Mouse (Mus musculus): ENCODE measurements at regions not wholly inside any gene's neighbourhood (a gene's known extent, or its start where the extent isn't known, plus 50 kb on each side); places are given as distances from the start of the nearest gene placed in this dataset.

DNA sequence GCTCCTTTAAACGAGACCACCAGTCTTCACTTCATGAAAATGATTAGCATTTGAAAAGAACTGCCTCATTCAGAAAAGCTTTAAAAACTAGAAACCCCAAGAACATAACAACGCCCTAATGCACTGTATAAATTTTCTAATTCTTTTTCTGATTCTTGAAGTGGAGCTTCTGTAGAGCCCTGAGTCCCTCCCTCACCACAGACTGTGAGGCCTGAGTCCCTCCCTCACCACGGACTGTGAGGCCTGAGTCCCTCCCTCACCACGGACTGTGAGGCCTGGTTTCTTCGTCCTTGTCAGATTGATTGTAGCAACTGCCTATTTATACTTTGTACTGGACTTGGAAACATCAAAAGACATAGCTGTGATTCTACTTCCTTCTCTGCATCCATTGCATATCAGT, 579.1 kb downstream of the Rps29 start:
- TF ChIP-seq CTCF (IDR thresholded peaks at IDR 0.05; ENCODE audit: borderline replicate concordance, insufficient read depth, low read depth, low read length), result no peak
- TF ChIP-seq POLR2A (IDR thresholded peaks at IDR 0.05; ENCODE audit: borderline replicate concordance, insufficient read depth, low read length), result no peak
- 69% methylated on average over 5 of the region's 5 CpGs for WGBS
- DNase-seq, result no peak
- no peak overlapping the region for H3K4me3 ChIP-seq (replicated peaks; ENCODE audit: insufficient read depth, low read depth, low read length)
- no peaks in the 10 kb centered on the region; the same call in 1 of the 2 replicates for H3K27me3 ChIP-seq (ENCODE audit: control insufficient read depth, insufficient read depth, low read length)
- peaks cover 3% of the 10 kb centered on the region; the same call in 1 of the 2 replicates for H3K4me1 ChIP-seq (ENCODE audit: control insufficient read depth, insufficient read depth, low read length)
- no peak overlapping the region for H3K27ac ChIP-seq (ENCODE audit: insufficient read depth, low read length)

DNA sequence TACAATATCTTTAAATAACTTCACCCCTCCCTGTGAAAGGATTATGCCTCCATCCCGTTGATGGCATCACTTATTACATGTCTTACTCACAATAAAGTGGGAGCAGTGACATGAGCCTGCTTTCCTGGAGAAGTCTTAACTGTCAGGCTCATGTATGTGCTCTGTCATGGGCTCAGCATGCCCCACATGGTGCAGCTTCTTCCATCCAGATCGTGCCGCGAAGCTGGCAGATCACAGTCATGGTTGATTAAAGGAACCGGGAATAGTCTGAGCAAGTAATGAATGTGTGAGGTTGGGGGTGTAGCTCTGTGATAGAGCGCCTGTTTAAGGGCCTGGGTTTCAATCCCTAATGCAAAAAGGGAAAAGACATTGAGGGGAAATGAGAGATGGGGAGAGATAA, 581.5 kb downstream of the Rps29 start:
- no peaks in the 10 kb centered on the region; the same call in 1 of the 2 replicates for H3K27me3 ChIP-seq (ENCODE audit: control insufficient read depth, insufficient read depth, low read length)
- TF ChIP-seq POLR2A (IDR thresholded peaks at IDR 0.05; ENCODE audit: borderline replicate concordance, insufficient read depth, low read length), result no peak
- no peak for TF ChIP-seq CTCF (IDR thresholded peaks at IDR 0.05; ENCODE audit: borderline replicate concordance, insufficient read depth, low read depth, low read length)
- no peak overlapping the region for H3K27ac ChIP-seq (ENCODE audit: insufficient read depth, low read length)
- peaks cover 3% of the 10 kb centered on the region; the same call in 1 of the 2 replicates for H3K4me1 ChIP-seq (ENCODE audit: control insufficient read depth, insufficient read depth, low read length)
- H3K4me3 ChIP-seq (replicated peaks; ENCODE audit: insufficient read depth, low read depth, low read length), result no peak overlapping the region
- WGBS, result 13% methylated on average over 6 of the region's 6 CpGs
- peak in 1 of 2 experiments; percentile 6 for DNase-seq

DNA sequence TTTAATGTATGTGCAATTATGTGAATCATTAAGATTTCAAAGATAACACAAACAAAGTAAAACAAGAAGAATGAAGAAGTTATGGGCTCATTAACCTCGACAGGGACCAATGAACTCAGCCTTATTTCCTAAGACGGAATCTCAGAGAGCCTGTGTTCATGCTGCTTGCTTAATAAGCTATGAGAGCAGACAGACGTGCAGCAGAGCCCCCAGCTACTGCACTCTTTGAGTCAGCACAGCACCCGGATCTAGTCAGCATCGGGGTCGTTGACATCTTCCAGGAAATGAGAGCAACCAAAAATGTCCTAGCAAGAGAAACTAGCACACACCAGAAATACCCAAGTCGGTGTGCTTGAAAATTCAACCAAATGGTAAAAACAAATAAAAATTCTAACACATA, 582.1 kb downstream of the Rps29 start:
- no peak for DNase-seq
- Histone ChIP-seq H3K27ac (ENCODE audit: insufficient read depth, low read length) (no peak overlapping the region), H3K27me3 (ENCODE audit: control insufficient read depth, insufficient read depth, low read length) (no peaks in the 10 kb centered on the region; the same call in 1 of the 2 replicates), H3K4me1 (ENCODE audit: control insufficient read depth, insufficient read depth, low read length) (peaks cover 3% of the 10 kb centered on the region; the same call in 1 of the 2 replicates), H3K4me3 (replicated peaks; ENCODE audit: insufficient read depth, low read depth, low read length) (no peak overlapping the region)
- no peak for TF ChIP-seq CTCF (IDR thresholded peaks at IDR 0.05; ENCODE audit: borderline replicate concordance, insufficient read depth, low read depth, low read length)
- TF ChIP-seq POLR2A (IDR thresholded peaks at IDR 0.05; ENCODE audit: borderline replicate concordance, insufficient read depth, low read length), result no peak
- 24% methylated on average over 7 of the region's 7 CpGs for WGBS

DNA sequence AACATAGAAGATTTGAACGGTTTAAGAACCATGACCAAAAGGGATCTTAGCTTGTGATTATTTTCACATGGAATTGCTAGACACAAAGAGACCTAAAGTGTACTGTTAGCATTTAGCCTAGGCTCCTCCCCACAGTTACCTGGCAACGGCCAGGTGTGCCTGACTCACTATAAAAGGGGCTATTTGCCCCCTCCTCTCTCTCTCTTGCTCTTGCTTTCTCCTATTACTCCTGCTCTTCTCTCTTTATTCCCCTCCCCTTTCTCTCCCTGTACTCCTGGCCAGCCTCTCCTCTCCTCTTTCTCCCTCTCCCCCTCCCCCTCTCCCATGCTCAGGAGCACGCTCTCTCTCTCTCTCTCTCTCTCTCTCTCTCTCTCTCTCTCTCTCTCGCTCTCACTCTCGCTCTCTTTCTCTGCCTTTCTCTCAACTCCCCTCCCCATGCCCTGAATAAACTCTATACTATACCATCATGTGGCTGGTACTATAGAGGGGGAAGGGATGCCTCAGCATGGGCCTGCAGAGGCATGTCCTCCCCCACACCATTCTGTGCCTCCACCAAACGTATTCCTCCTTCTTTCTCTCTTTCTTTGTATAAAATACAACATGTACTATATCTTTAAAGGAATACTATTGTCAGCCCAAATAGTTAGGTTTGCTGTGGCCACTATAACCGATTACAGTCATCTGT, 603.9 kb downstream of the Rps29 start:
- H3K4me3 ChIP-seq (replicated peaks; ENCODE audit: insufficient read depth, low read depth, low read length), result no peak overlapping the region
- no peaks in the 10 kb centered on the region for H3K27me3 ChIP-seq (ENCODE audit: control insufficient read depth, insufficient read depth, low read length)
- H3K27ac ChIP-seq (ENCODE audit: insufficient read depth, low read length), result no peak overlapping the region
- TF ChIP-seq POLR2A (IDR thresholded peaks at IDR 0.05; ENCODE audit: borderline replicate concordance, insufficient read depth, low read length) (no peak), CTCF (IDR thresholded peaks at IDR 0.05; ENCODE audit: borderline replicate concordance, insufficient read depth, low read depth, low read length) (no peak)
- no peaks in the 10 kb centered on the region for H3K4me1 ChIP-seq (ENCODE audit: control insufficient read depth, insufficient read depth, low read length)
- WGBS, result 74% methylated on average over 7 of the region's 7 CpGs
- DNase-seq, result no peak

DNA sequence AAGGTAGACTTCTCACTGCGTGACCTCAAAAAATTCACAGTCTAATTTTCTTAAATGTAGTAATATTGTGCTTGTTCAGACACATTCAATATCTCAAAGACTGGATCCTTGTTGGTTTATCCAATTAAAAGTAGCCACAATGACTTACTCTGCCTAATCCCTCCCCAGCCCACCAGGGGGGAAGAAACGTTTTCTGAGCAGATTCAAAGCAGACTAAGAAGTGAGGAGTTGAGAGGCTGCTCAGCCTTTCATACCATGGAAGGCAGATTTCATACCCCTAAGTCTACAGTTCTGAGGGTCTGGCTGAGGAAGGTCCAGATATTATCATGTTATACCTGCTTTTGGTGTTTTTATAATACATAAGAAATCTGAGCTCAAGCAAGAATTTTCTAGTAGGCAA, 604.7 kb downstream of the Rps29 start:
- H3K4me1 ChIP-seq (ENCODE audit: control insufficient read depth, insufficient read depth, low read length), result no peaks in the 10 kb centered on the region
- no peak overlapping the region for H3K27ac ChIP-seq (ENCODE audit: insufficient read depth, low read length)
- no peak overlapping the region for H3K4me3 ChIP-seq (replicated peaks; ENCODE audit: insufficient read depth, low read depth, low read length)
- WGBS, result 51% methylated on average over 2 of the region's 2 CpGs
- no peak for DNase-seq
- H3K27me3 ChIP-seq (ENCODE audit: control insufficient read depth, insufficient read depth, low read length), result no peaks in the 10 kb centered on the region
- no peak for TF ChIP-seq POLR2A (IDR thresholded peaks at IDR 0.05; ENCODE audit: borderline replicate concordance, insufficient read depth, low read length)
- TF ChIP-seq CTCF (IDR thresholded peaks at IDR 0.05; ENCODE audit: borderline replicate concordance, insufficient read depth, low read depth, low read length), result no peak

DNA sequence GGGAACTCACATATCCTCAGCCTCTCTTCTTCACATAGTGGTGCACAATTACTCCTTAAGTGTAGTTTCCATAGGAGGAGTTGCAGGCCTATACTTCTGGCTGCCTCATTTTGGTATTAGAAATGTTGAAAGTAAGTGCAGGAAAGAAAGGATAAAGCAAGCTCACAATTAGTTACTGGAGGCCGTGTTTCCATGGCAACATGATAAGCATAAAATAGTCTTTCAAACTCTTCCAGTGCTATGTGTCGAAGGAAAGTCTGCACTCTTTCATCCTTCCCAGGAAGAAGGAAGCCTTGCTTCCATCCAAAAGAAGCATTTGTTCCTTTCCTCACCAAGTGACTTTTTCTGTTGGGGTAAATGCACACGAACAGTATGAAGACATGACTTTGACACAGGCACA, 617.2 kb downstream of the Rps29 start:
- Histone ChIP-seq H3K4me3 (replicated peaks; ENCODE audit: insufficient read depth, low read depth, low read length) (no peak overlapping the region), H3K27ac (ENCODE audit: insufficient read depth, low read length) (no peak overlapping the region), H3K4me1 (ENCODE audit: control insufficient read depth, insufficient read depth, low read length) (no peaks in the 10 kb centered on the region), H3K27me3 (ENCODE audit: control insufficient read depth, insufficient read depth, low read length) (no peaks in the 10 kb centered on the region)
- 46% methylated on average over 3 of the region's 3 CpGs for WGBS
- TF ChIP-seq CTCF (IDR thresholded peaks at IDR 0.05; ENCODE audit: borderline replicate concordance, insufficient read depth, low read depth, low read length) (no peak), POLR2A (IDR thresholded peaks at IDR 0.05; ENCODE audit: borderline replicate concordance, insufficient read depth, low read length) (no peak)
- DNase-seq, result no peak

DNA sequence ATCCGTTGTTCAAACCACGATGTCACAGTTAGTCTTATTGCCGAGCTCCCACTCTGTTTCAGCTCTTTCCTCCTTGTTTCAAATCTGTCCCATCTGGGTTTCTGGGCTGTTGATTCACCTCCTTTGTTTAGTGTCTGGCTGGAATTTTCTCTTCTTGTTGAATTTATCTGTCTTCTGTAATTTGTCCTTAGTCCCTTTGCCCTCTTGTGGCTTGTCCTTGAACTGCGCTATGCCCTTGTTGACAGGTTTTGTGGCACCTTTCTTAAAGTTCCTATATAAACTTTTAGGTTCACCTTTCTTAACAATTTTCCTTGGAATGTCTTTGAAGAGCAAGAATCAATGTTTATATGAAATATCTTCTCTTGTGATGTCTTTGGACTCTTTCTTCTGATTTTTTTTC, 658.2 kb downstream of the Rps29 start:
- Histone ChIP-seq H3K4me1 (ENCODE audit: control insufficient read depth, insufficient read depth, low read length) (no peaks in the 10 kb centered on the region), H3K4me3 (replicated peaks; ENCODE audit: insufficient read depth, low read depth, low read length) (no peak overlapping the region), H3K27ac (ENCODE audit: insufficient read depth, low read length) (no peak overlapping the region), H3K27me3 (ENCODE audit: control insufficient read depth, insufficient read depth, low read length) (no peaks in the 10 kb centered on the region)
- no peak for DNase-seq
- 71% methylated on average over 4 of the region's 4 CpGs for WGBS
- TF ChIP-seq CTCF (IDR thresholded peaks at IDR 0.05; ENCODE audit: borderline replicate concordance, insufficient read depth, low read depth, low read length) (no peak), POLR2A (IDR thresholded peaks at IDR 0.05; ENCODE audit: borderline replicate concordance, insufficient read depth, low read length) (no peak)

DNA sequence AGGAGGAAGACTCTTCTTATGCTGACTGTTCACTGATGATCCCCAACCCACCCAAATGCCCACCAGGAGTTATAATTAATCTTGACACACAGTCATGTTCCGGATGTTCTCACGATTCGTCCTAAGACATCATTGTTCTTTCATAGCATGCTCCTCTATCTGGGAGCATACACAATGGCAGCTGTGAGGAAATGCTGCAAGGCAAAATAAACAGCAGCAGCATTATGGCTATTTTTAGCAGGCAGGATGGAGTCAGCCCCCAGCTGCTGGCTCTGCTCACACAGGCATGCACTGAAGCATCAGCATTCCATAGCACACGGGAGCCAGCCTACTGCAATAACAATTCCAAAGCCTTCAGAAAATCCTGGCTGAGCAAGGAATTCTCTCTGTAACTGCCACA, 696.0 kb downstream of the Rps29 start:
- no peaks in the 10 kb centered on the region for H3K27me3 ChIP-seq (ENCODE audit: control insufficient read depth, insufficient read depth, low read length)
- no peak overlapping the region for H3K27ac ChIP-seq (ENCODE audit: insufficient read depth, low read length)
- no peak for DNase-seq
- 38% methylated on average over 4 of the region's 4 CpGs for WGBS
- H3K4me3 ChIP-seq (replicated peaks; ENCODE audit: insufficient read depth, low read depth, low read length), result no peak overlapping the region
- no peaks in the 10 kb centered on the region for H3K4me1 ChIP-seq (ENCODE audit: control insufficient read depth, insufficient read depth, low read length)
- TF ChIP-seq POLR2A (IDR thresholded peaks at IDR 0.05; ENCODE audit: borderline replicate concordance, insufficient read depth, low read length) (no peak), CTCF (IDR thresholded peaks at IDR 0.05; ENCODE audit: borderline replicate concordance, insufficient read depth, low read depth, low read length) (no peak)

Data from cerebellum, adult 2 months (tissue).